Mouse (Mus musculus) embryonic facial prominence, embryonic 11.5 days (tissue): ENCODE data around the gene Gnaq. TPM values are rescaled to one million over a fixed set of nuclear protein-coding genes. Genes with fewer than 3 reads are reported as not detected.

Experiments
- ATAC-seq: fragments of 200-750 bp; cut with Nextera tagmentation; replicated peaks from 2 replicates; pipeline ENCODE4 v1.8.0; 2017; ENCODE audit warnings: low read depth; ENCODE audit not compliant: insufficient number of reproducible peaks, low FRiP score, low TSS enrichment
- DNase-seq: peaks from one replicate; pipeline ENCODE4 v3.0.0-alpha.2; 2015; ENCODE audit warnings: low spot score
- H3K27ac ChIP-seq: fragments of 300-500 bp; sonication (generic); replicated peaks from 2 replicates; pipeline ENCODE4 v1.5.1; 2014; ENCODE audit warnings: mild to moderate bottlenecking, low read depth, low read length, control low read depth
- H3K27me3 ChIP-seq: fragments of 300-500 bp; sonication (generic); 2 replicates; pipeline ENCODE4 v1.6.1; 2014; ENCODE audit warnings: mild to moderate bottlenecking, low read length, moderate library complexity, mixed read lengths; ENCODE audit not compliant: control insufficient read depth, insufficient read depth
- H3K36me3 ChIP-seq: fragments of 300-500 bp; sonication (generic); replicated peaks from 2 replicates; pipeline ENCODE4 v1.6.1; 2014; ENCODE audit warnings: low read depth, mild to moderate bottlenecking, low read length, moderate library complexity, mixed read lengths; ENCODE audit not compliant: control insufficient read depth, insufficient read depth
- H3K4me1 ChIP-seq: fragments of 300-500 bp; sonication (generic); 2 replicates; pipeline ENCODE4 v1.6.1; 2014; ENCODE audit warnings: low read length, mixed read lengths; ENCODE audit not compliant: control insufficient read depth, insufficient read depth
- H3K4me2 ChIP-seq: fragments of 300-500 bp; sonication (generic); 2 replicates; pipeline ENCODE4 v1.6.1; 2014; ENCODE audit warnings: low read depth, mild to moderate bottlenecking, control low read depth, low read length, moderate library complexity
- H3K4me3 ChIP-seq: fragments of 300-500 bp; sonication (generic); 2 replicates; pipeline ENCODE4 v1.5.1; 2014; ENCODE audit warnings: low read depth, low read length, control low read depth
- H3K9ac ChIP-seq: fragments of 300-500 bp; sonication (generic); replicated peaks from 2 replicates; pipeline ENCODE4 v1.6.1; 2014; ENCODE audit warnings: mild to moderate bottlenecking, control low read depth, low read length
- H3K9me3 ChIP-seq: fragments of 300-500 bp; sonication (generic); replicated peaks from 2 replicates; pipeline ENCODE4 v1.6.1; 2016; ENCODE audit warnings: mild to moderate bottlenecking, low read length, inconsistent platforms, mixed read lengths; ENCODE audit not compliant: control insufficient read depth
- WGBS: fragments of 180-500 bp; shearing (Covaris S2); extraction: QIAGEN DNeasy Blood & Tissue Kit; methylation state at CpG from one replicate; pipeline ENCODE4 v1.1.7; 2014; 5-methylcytosine and 5-hydroxymethylcytosine counted together
- polyA plus RNA-seq: library from polyadenylated mRNA; unstranded; fragments of >200 nt; fragmentation: Nextera tagmentation; extraction: Ambion mirVana; gene quantifications from 2 replicates; pipeline ENCODE4 v1.2.1, GENCODE M21; 2014

Gene Gnaq
- polyA plus RNA-seq, 1 experiment from 2014 or later: 16.2 TPM

GRCm38 (mm10) chr19:16384094-16384493, 251.5 kb downstream of the Gnaq start:
- WGBS: 96% methylated on average over 6 of the region's 6 CpGs
- ATAC-seq (no peak), DNase-seq (no peak)

GRCm38 (mm10) chr19:16384957-16385356, 252.3 kb downstream of the Gnaq start:
- H3K36me3 ChIP-seq: no peaks in the 10 kb centered on the region
- whole genome bisulfite sequencing: 78% methylated on average over 11 of the region's 11 CpGs
- H3K27ac ChIP-seq: no peak overlapping the region
- H3K4me1 ChIP-seq: no peaks in the 10 kb centered on the region
- ATAC-seq: no peak
- no peaks in the 10 kb centered on the region for H3K27me3 ChIP-seq
- H3K9me3 ChIP-seq: no peaks in the 10 kb centered on the region
- no peak for DNase-seq
- H3K4me2 ChIP-seq: no peak overlapping the region
- H3K9ac ChIP-seq: no peak overlapping the region
- no peak overlapping the region for H3K4me3 ChIP-seq

More at GRCm38 (mm10) chr19:16384094-16384493, 251.5 kb downstream of the Gnaq start:
- H3K27ac ChIP-seq: no peak overlapping the region
- no peak overlapping the region for H3K4me3 ChIP-seq
- no peaks in the 10 kb centered on the region for H3K36me3 ChIP-seq
- H3K9me3 ChIP-seq: no peaks in the 10 kb centered on the region
- no peak overlapping the region for H3K9ac ChIP-seq
- no peaks in the 10 kb centered on the region for H3K27me3 ChIP-seq
- no peak overlapping the region for H3K4me2 ChIP-seq
- no peaks in the 10 kb centered on the region for H3K4me1 ChIP-seq

GRCm38 (mm10) chr19:16386514-16386913, 253.9 kb downstream of the Gnaq start:
- no peaks in the 10 kb centered on the region for H3K4me1 ChIP-seq

GRCm38 (mm10) chr19:16390192-16390795, 257.7 kb downstream of the Gnaq start:
- H3K4me3 ChIP-seq: no peak overlapping the region
- no peaks in the 10 kb centered on the region for H3K36me3 ChIP-seq
- no peaks in the 10 kb centered on the region for H3K4me1 ChIP-seq
- no peak overlapping the region for H3K27ac ChIP-seq
- no peak for ATAC-seq
- no peak for DNase-seq
- 91% methylated on average over 6 of the region's 6 CpGs for WGBS
- H3K4me2 ChIP-seq: no peak overlapping the region
- no peaks in the 10 kb centered on the region for H3K9me3 ChIP-seq
- H3K27me3 ChIP-seq: no peaks in the 10 kb centered on the region
- no peak overlapping the region for H3K9ac ChIP-seq

More at GRCm38 (mm10) chr19:16386514-16386913, 253.9 kb downstream of the Gnaq start:
- Histone ChIP-seq H3K27me3 (no peaks in the 10 kb centered on the region), H3K4me3 (no peak overlapping the region), H3K27ac (no peak overlapping the region), H3K9me3 (no peaks in the 10 kb centered on the region), H3K4me2 (no peak overlapping the region), H3K9ac (no peak overlapping the region), H3K36me3 (no peaks in the 10 kb centered on the region)
- 83% methylated on average over 6 of the region's 6 CpGs for WGBS
- no peak for ATAC-seq
- DNase-seq: no peak

- Histone ChIP-seq H3K4me3 (no peak overlapping the region), H3K9ac (no peak overlapping the region), H3K36me3 (no peaks in the 10 kb centered on the region), H3K4me1 (no peaks in the 10 kb centered on the region), H3K27me3 (no peaks in the 10 kb centered on the region), H3K4me2 (no peak overlapping the region), H3K27ac (no peak overlapping the region), H3K9me3 (no peaks in the 10 kb centered on the region)
- ATAC-seq (no peak), DNase-seq (no peak)
- WGBS: 90% methylated on average over 5 of the region's 5 CpGs
Observed at GRCm38 (mm10) chr19:16394381-16394780, 261.8 kb downstream of the Gnaq start.

- H3K9me3 ChIP-seq: no peaks in the 10 kb centered on the region
- H3K27me3 ChIP-seq: no peaks in the 10 kb centered on the region
- no peak overlapping the region for H3K9ac ChIP-seq
- no peak overlapping the region for H3K4me3 ChIP-seq
- no peaks in the 10 kb centered on the region for H3K4me1 ChIP-seq
- no peak for ATAC-seq
- DNase-seq: no peak
- no peak overlapping the region for H3K27ac ChIP-seq
- H3K36me3 ChIP-seq: no peaks in the 10 kb centered on the region
- H3K4me2 ChIP-seq: no peak overlapping the region
- 62% methylated on average over 6 of the region's 6 CpGs for WGBS
Observed at GRCm38 (mm10) chr19:16403101-16403500, 270.5 kb downstream of the Gnaq start.

GRCm38 (mm10) chr19:16407727-16408126, 275.1 kb downstream of the Gnaq start:
- H3K9me3 ChIP-seq: no peaks in the 10 kb centered on the region
- H3K4me1 ChIP-seq: no peaks in the 10 kb centered on the region
- no peak overlapping the region for H3K4me3 ChIP-seq
- ATAC-seq (no peak), DNase-seq (no peak)
- no peak overlapping the region for H3K4me2 ChIP-seq
- H3K36me3 ChIP-seq: no peaks in the 10 kb centered on the region
- WGBS: 86% methylated on average over 1 of the region's 1 CpGs
- no peaks in the 10 kb centered on the region for H3K27me3 ChIP-seq
- no peak overlapping the region for H3K9ac ChIP-seq
- H3K27ac ChIP-seq: no peak overlapping the region

GRCm38 (mm10) chr19:16411302-16411701, 278.7 kb downstream of the Gnaq start:
- Histone ChIP-seq H3K4me3 (no peak overlapping the region), H3K36me3 (no peaks in the 10 kb centered on the region), H3K4me2 (no peak overlapping the region), H3K4me1 (no peaks in the 10 kb centered on the region), H3K27me3 (no peaks in the 10 kb centered on the region), H3K9me3 (no peaks in the 10 kb centered on the region), H3K9ac (no peak overlapping the region), H3K27ac (no peak overlapping the region)
- no peak for DNase-seq
- no peak for ATAC-seq
